Mouse (Mus musculus) cerebellum, adult (tissue): Measurements from ENCODE around the gene Rab22a.
"Not testable (repeated sequence)": the region's sequence is repeated elsewhere in the genome, so short reads cannot be mapped to it uniquely, and the experiment has no call there.

Source experiments
- ATAC-seq: cut with Nextera tagmentation; 2 replicates; pipeline ENCODE4 v1.9.2; 2017; ENCODE audit warnings: mild to moderate bottlenecking, moderate library complexity, mixed read lengths; ENCODE audit not compliant: insufficient number of reproducible peaks, low FRiP score, low TSS enrichment

Gene Rab22a

DNA sequence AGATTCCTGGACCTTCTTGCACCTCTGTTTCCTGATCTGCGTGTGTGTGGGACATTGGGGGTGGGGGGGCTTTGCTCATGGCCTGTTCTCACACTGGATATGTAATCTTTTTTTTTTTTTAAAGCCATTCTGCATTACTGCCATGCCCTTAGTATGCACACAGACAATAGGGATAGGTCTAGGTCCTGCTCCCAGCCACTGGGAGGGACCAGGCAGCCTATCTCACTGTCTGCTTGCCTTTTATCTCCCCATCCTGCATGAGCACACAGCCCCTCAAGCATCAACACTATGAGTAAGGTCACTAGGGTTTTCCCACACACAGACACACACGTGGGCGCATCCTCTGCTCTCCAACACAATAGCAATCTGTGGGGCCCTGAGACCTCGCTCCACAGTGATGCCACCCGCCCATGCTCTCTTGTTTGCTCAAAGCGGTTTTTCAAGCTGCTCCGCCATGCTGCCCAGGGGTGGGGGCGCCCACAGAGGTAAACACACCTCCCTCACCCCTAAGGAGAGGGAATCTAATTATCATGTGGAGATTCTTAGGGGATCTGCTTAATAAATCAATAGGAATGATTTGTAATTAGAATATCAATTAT is 55.2 kb downstream of the Rab22a start:
- no peak for ATAC-seq

DNA sequence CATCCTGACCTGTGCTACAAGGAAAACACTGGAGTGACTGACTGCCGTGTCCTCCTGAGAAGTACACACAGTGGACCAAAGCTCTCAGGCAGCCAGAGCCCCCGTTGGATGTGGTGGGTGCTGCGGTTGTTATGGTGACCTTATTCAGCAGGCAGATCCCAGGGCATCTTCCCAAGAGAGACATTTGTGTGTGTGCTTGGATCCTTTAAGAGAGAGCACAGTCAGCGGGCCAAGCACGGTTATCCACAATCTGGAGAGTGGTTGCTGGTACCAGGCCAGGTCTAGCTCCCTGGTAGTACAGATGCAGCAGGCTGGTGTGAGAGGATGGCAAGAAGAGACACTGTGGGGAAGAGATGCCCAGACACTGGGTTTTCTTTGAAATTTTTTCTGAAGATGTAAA is 57.4 kb downstream of the Rab22a start:
- ATAC-seq = no peak

DNA sequence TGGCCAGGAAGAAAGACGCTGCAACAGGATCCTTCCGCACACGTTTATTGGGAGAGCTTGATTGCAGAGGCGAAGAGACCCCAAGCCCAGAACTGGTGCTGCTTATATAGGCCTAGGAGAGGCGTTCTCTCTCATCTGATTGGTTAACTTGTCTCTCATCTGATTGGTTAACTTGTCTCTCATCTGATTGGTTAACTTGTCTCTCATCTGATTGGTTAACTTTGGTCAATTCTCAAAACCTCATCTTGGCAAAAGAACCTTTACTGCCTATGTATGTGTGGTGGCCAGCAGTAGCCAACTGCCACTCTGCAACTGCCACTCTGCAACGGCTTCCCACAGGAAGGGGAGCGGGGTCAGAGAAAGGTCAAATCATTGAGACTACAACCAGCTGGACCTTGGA is 59.6 kb downstream of the Rab22a start, which contains the start of gene 1700010B08Rik:
Gene 1700010B08Rik, plus strand, starts transcription at position 301 of the 400 bp plus-strand sequence.
- ATAC-seq = not testable (repeated sequence)

DNA sequence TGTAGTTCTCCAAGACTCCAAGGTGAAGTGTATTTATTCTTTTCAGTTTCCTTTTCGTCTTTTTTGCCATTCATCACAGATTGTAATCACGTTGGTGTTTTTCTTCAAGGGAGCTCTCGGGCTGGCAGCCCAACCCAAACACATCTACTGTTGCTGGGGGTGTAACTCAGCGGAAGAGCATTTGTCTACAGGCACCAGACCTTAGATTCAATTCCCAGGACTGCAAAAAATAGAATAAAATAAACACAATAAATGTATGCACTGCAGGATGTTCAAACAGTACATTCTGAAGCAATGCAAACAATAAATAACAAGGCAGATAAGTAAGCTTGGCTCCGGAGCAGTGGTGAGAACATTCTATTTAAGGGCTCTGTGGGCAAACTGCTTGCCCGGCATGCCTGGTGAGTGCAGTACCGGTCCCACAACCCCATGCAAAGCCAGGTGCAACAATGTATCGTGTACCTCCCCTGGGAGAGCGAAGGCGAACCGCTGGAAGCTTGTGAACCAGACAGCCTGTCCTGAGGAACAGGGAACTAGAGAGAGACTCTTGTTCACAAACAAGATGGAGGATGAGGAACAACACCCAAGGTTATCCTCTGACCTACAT is 62.8 kb downstream of the Rab22a start:
- ATAC-seq = no peak

DNA sequence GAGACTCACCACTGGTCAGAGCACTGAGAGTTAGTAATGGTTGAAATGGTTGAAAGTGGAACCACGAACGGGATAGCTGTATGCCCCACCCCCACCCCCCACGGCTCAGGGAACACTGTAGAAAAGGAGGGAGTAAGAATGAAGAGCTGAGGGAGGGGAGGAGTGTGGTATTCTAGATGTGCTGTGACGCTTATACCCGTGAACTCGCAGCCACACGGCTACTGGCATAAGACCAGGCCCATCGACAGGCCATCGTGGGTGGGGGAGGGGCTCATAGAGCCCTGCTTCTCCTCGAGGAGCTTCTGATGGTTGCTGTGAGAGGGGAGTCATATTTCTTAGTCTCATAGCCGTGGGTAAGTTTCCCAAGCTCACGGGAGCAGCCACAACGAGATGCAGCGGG is 64.8 kb downstream of the Rab22a start:
- ATAC-seq = no peak

DNA sequence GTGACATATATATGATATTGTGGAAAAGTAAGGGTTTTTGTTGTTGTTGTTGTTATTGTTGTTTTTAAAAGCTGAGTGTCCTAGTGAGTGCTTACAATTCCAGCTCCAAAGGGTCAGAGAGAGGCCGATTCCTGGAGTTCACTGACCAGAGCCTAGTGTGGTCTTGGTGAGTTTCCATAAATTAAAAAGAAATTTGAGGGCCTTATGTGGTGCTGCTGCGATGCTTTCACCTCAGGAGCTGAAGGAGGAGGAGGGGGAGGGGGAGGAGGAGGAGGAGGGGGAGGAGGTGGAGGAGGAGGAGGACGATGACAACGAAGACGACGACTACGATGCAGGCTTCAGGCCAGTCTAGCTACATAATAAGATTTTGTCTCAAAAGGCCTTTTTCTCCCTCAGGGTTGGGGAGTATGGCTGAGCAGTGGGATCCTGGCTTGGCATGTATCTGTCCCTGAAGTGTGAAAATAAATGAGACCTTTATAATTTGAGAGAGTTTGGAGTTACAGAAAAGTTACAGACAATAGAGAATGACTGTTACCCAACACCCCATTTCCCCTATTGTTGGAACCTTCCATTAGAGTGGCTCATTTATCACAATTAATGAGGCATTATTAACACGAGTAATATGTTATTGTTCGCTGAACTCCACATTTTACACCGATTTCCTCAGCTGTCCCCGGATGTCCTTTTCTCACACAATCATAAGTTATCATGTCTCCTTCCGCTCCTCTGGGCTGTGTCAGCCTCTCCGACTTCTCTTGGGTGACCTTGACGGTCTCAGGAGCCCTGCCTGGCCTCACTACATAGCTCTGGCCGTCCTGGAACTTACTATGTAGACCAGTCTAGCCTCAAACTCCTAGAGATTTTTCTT is 65.6 kb downstream of the Rab22a start:
- no peak for ATAC-seq

DNA sequence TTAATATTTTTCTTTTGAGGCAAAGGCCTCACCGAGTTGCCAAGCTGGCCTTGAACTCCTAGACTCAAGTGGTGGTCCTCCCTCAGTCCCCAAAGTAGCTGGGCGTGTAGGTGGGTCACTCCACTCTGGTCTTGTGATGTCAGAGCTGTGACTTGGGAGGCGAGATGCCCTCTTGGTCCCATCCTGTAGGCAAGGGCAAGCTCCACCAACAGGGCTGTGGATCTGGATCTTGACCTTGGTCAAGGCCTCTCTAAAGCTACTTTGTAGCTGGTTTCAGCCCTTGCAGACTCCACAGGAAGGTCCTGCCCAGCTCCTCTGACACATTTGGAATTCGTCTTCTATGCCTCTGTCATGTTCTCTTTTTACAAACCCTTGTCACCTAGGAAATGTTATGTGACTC is 66.3 kb downstream of the Rab22a start:
- no peak for ATAC-seq

DNA sequence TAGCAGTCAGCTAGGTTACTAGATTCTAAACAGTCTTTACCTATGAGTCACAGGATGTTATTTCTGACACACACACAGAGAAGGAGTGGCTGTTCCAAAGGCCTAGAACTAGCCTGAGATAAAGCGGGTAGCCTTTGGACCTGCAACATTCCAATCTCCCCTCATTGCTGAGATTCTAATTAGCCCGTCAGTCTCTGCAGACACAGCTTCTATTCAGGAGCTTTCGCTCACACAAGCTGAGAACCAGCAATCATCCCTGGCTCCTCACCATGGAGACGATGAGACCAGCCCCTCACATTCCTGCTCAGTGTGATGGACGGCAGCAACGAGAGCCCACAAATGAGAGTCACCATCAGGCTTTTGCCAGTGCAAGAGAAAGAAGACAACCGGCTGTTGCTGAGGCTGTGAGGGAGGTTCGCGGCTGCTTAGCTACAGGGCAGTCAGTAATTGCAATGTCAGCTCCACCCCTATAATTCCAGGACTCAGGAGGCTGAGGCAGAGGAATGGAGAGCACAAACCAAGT is 70.9 kb downstream of the Rab22a start:
- no peak for ATAC-seq

DNA sequence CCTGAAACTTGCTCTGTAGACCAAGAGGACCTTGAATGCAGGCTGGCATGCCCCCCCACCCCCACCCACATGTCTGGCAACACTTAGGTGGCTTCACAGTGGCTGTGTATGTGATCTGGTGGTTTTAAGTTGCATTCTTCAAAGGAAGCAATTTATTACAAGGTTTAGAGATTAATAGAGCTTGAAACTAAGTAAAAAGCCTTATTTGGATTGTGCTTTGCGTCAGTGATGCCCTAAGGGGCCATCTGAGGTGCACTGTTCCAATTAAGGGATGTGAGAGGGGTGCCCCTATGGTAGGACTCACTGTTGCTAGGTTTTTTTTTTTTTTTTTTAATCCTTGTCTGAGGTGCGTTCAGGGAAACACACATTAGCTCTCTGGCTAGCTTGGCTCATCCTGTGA is 74.9 kb downstream of the Rab22a start:
- no peak for ATAC-seq

DNA sequence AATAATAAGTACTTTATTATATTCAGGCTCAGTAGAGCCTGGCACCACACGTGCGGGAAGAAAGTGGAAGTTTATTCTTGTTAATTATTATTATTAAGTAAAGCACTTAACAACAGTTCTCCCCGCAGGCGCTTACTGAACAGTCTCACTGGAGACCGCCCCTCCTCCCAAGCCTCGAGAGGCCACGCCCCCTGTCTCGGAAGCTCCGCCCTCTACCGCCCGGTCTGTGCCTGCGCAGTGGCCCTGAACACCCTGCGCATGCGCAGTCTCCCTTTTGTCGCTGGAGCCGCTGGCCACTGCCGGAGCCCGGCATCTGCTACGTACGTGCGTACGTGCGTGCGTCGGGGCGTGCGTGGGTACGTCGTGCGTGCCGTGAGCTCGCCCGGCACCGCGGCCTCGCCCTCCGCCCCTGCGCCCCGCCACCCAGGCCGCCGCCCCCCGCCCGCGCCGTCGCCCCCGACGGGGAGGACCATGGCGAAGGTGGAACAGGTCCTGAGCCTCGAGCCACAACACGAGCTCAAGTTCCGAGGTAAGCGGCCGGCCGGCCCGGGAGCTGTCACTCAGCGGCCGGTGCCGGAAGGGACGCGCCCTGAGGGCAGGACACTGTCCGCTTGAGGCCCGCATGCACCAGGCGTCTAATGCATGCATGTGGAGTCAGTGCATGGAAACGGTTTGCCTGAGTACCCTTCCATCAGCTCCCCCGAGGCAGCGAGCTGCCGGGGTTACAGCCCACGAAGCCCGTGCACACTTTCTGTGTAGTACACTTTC is 77.8 kb downstream of the Rab22a start, which contains the start of gene Vapb:
Gene Vapb, plus strand, starts transcription at position 290 of the 768 bp plus-strand sequence.
- peak; percentile 94 for ATAC-seq

DNA sequence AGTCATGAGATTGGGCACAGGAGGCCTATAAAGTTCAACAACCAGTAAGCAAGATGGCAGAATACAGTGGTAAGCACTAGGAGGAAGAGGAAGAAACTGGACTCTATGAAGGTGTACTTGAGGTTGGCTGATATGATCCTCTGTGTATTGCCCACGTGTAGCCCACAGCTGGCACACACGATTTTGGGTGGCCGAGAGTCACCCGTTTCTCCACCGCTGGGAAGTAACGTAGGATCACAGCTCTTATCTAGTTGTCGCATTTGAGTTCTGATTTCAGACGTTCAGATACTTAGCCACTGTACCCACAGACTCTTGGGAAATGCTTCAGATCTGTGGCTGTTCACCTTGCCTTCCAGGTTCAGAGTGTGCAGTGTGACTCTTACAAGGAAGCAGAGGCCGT is 78.7 kb downstream of the Rab22a start:
- ATAC-seq = no peak

DNA sequence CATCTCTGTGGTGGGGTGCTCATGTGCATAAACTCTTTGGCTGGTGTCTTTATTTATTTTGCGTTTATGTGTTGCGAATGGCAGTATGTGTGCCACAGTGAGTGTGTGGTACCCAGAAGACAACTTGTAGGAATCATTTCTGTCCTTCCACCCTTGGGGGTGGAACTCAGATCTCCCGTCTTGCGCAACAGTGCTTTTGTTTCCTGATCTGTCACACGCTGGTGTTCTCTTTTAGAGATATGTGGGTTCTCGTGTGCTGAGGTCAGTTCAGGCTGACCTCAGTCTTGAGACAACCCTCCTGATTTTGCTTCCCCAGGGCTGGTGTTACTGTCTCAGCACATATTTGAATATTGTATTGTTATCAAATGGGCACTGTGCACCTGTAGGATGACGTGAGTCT is 79.5 kb downstream of the Rab22a start:
- no peak for ATAC-seq

DNA sequence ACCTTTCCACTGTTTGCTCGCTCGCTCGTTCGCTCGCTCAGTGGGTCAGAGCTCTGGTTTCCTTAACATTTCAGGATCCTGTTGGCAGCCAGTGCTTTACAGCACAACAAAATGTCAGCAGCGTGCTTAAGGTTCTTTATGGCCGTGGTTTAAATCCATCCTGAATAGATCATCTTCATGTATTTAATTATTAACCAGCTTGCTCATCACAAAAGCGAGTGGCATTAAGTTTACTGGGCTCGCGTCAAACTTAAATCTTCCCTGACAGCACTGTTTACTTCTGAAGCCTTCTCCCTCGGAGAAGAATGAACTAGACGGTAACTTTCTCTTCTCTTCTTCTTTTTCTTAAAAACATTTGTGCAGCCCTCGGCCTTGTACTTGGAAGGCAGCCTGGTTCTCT is 82.5 kb downstream of the Rab22a start:
- ATAC-seq = no peak

DNA sequence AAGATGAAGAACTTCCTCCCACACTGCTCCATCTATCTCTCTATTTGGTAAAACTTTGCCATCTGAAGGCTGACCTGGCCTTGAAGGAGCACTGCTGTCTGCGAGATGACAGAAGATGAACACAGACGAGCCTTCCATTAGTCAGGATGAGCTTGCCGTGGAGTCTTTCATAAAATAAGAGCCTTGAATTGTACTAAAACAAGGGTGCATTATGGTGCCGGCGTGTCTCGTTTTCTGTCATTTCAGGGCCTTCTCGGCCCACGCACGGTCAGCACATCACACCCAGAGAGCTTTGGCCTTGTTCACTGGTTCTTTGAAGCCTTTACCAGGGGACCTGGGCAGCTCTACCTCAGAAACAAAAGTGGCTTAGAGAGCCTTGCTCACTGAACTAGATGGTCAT is 83.2 kb downstream of the Rab22a start:
- no peak for ATAC-seq

DNA sequence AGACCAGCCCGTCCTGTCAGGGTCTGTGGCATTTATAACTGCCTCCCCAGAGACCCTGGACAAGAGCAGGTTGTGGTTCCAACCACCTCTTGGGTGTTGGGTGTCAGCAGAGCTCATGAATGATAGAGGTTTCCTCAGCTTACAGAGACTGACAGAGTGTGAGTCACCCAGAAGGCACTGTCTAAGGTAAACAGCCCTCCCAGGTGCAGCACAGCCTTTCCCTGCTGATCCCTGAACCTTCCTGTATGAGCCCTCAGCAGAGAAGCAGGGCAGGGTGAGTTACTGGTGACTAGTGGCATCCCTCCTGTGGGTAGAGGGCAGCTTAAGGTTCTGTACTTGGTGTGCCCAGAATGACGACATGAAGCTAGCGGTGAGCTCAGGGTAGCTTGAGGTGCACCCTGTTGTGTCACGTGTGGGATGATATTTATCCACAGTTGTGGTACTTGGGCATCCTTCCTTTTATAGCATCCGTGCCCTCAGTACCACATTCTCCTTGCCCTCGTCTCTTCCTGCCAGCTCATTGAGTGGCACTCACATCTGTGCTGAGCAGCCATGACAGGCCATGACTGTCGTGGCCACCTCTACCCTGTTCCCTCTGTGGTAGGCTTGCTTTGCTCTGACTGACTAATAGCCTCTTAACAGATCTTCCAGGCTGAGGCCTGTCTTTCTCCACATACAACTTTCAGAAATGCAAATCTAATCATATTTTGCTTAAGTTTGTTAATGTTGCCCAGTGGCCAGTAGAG is 84.7 kb downstream of the Rab22a start:
- ATAC-seq = no peak

DNA sequence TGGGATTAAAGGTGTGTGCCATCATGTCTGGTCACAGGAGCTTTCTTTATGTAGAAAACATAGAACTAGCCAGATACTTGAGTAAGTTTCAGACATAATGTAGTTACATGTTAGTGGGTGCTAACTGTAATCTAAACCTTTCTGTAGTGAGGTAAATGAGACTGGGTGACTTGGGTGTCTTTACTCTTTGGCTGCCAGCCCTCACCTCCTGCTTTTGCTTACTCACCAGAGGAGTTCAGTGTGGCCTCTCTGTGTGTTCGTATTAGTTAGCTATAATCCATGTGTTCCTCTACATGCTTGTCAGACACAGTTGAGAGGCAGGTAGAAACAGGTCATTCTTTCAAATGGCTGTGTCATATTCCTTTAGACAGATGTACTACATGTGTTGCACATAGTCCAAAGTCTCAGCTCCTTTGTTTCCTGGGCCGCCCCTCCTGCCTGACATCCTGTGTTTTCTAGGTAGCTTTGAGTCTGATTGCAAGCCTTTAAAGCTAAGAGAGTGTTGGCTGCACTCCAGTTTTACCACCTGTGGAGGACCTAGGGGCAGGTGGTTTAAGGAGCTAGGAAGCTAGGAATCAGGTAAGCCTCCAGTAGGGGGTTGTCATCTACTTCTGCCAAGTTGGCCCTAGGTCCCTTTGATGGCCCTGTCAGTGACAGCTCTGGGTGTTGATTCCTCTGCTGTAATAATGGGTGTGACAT is 89.5 kb downstream of the Rab22a start:
- no peak for ATAC-seq

DNA sequence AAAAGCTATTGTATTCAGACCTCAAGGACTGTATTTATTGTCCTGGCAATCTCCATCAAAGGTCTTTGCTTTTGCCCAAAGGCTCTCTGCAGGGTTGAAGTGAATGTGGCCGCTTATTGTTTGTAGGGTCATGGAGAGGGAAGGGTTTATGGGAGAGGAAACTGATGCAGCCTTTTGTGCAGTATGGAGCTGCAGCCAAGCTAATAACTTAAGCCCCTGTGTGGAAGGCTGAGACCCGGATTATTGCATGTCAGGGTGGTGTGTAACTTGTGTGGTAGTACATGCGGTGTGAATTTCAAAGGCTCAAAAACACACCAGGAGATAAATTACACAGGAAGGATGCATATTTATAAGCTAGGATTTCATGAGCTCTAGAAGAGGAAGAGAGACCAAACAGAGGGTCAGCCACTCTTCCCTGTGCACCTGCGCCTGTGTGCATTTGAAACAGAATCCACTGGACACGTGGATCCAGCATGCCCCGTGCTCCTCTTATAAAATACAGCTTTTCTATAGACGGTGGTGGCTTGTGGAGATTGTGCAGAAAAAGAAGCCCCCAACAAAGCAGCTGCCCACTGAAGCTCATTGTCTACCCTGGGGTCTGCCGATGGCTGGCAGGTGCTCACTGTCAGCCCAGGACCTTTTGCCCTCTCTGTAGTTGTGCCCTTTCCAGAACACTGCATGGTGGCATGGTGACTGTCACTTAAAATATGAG is 96.0 kb downstream of the Rab22a start:
- ATAC-seq = no peak
